Mouse (Mus musculus) testis, postnatal 10 days (tissue): ENCODE results near the gene Hspa1b.
"Not testable (repeated sequence)": the region's sequence is repeated elsewhere in the genome, so short reads cannot be mapped to it uniquely, and the experiment has no call there.

Experiments used
- DNase-seq: peaks from one replicate; pipeline ENCODE4 v3.0.0; 2021; ENCODE audit warnings: low spot score

Hspa1b gene

DNA sequence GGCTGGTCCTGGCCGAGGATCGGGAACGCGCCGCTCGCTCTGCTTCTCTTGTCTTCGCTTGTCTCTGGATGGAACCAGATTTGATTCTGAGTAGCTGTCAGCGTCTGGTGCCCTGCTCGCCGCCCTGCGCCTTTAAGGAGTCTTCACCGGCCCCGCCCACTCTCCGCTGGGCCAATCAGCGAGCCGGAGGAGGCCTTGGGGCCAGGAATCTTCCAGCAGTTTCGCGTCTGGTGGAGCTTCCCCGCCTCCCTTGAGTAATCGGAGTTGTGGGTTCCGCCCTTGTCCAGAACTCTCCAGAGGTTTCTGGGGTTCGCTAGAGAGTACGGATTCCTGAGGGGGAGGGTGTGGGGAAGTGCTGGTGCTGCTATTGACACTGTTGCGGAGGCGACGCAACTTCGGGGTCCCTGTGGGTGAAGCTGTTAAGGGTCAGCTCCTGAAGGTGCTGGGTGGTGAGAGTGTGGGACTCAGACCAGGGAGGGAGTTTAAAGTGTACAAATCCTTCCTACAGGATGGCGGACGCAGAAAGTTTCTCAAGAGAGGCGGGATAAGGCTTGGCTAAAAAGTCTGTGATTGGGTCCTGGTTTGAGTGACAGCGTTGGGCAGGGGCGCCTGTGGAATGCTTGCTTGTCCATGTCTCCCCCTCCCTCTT is at the start of gene Hspa1b:
TSS of gene Hspa1b (minus strand) at position 109 of the 649 bp plus-strand sequence.
- peak; percentile 80 for DNase-seq

DNA sequence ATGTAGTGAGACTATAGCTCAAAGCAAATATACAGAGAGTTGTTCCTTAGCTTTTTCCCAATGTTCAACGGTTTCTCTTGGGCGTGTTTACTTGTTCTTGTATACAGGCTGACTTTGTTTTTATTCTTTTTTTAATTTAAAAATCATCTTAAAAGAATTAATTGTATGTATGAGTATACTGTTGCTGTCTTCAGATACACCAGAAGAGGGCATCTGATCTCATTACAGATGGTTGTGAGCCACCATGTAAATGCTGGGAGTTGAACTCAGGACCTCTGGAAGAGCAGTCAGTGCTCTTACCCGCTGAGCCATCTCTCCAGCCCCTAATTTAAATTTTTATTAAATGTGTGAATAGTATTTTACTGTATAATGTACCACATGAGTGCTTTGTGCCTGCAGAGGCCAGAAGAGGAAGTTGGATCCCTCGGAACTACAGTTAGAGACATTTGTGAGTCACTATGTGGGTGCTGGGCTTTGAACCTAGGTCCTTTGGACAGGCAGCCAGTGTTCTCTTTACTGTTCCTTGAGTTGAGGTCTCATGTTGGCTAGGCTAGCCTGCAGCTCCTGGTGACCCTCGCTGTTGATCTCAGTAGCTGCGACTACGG is 48.5 kb upstream of the Hspa1b start:
- DNase-seq, result no peak

DNA sequence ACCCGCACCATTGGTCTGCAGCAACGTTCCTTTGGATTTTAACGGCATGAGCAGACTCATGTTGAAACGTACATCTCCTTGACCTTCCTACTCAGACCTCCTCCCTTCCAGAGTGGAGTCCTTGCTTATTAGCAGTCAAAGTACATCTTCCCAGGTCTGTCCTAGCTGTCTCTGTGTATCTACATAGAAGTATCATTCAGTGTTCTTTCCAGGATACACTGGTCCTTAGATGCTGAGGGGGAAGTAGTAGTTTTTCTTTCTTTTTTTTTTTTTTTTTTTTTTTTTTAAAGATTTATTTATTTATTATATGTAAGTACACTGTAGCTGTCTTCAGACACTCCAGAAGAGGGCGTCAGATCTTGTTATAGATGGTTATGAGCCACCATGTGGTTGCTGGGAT is 46.9 kb upstream of the Hspa1b start:
- DNase-seq, result not testable (repeated sequence)

DNA sequence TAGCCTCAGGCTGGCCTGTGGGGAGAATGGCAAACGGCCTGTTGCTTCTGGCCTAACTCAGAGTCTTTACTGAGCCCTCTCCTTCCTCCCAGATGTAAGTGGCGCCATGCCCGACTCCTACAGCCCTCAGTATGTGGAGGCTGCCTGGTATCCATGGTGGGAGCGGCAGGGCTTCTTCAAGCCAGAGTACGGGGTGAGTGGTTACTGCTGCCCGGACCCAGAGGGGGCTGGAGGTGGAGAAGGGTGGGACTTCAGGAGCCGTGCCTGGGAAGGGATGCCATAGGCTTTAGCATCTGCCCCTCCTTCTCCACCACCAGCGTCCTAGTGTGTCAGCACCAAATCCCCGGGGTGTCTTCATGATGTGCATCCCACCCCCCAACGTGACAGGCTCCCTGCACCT is 46.1 kb upstream of the Hspa1b start:
- no peak for DNase-seq

DNA sequence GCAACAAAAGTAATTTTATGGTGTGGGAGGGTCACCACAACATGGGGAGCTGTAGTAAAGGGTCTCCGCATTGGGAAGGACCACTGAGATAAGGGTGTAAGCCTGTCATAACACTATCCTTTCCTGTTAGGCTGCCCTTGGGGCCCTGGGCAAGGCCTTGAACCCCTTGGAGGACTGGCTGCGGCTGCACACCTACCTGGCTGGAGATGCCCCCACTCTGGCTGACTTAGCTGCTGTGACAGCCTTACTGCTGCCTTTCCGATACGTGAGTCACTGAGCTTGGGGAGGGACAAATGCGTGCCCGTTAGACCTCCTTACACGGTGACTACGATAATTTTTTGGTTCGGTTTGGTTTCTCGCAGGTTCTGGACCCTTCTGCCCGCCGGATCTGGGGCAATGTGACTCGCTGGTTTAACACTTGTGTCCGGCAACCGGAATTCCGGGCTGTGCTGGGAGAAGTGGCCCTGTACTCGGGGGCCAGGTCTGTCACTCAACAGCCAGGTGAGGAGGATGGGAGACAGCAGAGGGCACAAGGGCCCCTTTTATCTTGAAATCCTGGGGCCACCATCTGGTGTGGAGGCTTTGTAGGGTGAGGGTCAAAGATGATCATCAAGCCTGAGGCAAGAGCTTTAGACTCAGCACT is 45.2 kb upstream of the Hspa1b start:
- no peak for DNase-seq

DNA sequence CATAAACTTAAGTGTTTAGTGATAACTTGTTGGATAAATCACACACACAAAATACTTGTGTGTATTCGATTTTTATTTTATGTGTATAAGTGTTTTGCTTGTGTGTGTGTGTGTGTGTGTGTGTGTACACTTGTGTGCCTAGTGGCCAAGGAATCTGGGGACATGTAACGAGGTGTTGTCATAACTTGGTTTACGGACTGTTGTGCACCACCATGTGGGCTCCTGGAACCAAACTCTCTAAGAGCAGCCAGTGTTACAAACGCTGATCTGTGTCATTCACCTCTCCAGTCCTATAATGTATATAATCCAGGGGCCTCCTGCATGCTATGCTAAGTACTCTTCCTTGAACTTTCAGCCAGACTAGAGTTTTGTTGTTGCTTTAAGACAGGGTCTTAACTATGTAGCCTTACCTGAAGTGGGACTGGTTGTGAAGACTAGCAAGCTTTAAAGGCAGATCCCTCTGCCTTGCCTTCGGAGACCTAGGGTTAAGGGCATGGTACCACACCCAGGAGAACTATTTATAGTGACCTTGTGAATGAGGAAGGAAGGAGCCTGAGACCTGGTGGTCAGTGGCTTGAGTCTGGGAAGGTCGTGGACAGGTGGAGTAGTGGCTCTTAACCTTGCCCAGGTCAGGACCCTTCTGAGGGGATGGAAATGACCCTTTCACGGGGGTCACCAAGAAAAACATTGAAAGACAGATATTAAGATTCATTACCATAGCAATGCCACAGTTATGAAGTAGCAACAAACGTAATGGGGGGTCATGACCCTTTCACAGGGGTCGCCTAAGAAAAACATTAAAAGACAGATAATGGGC is 44.2 kb upstream of the Hspa1b start:
- no peak for DNase-seq

DNA sequence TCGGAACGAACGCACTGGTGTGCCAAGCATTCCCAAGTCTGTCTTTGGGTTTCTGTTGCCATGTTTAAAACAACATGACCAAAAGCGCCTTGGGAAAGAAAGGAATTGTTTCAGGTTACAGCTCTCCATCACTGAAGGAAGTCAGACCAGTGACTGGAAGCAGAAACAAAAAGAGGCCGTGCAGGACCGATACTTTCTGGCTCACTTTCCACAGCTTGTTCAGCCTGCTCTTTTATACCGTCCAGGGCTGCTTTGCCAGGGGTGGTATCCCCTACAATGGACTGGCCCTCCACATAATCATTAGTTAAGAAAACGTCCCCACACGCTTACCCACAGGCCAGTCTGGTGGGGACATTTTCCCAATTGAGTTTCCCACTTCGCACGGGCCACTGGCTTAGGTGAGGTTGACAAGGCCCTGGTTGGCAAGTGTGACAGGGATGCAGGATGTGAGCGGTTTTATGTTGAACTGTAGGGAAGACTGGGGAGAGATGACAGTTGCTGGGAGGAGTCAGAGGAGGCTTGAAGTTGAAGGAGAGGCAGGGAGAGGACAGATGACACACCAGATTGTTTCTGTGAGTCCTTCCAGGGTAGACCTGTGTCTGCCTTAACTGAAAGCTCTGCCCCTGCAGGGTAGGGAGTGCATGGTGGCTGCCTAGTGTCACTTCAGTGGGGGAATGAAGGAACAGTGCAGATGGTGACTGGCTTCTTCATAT is 43.3 kb upstream of the Hspa1b start:
- DNase-seq, result no peak

DNA sequence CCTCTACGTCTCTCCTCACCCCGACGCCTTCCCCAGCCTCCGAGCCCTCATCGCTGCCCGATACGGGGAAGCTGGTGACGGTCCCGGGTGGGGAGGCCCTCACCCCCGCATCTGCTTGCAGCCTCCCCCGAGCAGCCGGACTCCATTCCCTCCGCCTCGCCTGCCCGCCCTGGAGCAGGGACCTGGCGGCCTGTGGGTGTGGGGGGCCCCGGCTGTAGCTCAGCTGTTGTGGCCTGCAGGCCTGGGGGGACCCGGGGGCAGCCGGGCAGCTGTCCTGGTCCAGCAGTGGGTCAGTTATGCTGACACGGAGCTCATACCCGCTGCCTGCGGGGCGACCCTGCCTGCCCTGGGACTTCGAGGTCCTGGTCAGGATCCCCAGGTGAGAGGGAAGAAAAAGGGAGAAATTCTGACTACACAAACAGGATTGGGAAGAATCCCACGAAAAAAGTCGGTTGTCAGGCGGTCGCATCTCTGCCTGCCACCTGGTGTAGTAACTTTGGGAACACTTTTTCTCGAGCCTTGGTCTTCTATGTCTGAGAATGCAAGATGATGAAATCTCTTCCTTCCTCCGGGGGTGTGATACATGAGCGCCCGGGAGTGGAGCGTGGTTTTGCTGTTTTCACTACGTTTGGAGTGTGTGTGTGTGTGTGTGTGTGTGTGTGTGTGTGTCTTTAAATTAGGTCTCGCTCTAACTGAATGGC is 42.6 kb upstream of the Hspa1b start:
- DNase-seq, result peak; percentile 52

DNA sequence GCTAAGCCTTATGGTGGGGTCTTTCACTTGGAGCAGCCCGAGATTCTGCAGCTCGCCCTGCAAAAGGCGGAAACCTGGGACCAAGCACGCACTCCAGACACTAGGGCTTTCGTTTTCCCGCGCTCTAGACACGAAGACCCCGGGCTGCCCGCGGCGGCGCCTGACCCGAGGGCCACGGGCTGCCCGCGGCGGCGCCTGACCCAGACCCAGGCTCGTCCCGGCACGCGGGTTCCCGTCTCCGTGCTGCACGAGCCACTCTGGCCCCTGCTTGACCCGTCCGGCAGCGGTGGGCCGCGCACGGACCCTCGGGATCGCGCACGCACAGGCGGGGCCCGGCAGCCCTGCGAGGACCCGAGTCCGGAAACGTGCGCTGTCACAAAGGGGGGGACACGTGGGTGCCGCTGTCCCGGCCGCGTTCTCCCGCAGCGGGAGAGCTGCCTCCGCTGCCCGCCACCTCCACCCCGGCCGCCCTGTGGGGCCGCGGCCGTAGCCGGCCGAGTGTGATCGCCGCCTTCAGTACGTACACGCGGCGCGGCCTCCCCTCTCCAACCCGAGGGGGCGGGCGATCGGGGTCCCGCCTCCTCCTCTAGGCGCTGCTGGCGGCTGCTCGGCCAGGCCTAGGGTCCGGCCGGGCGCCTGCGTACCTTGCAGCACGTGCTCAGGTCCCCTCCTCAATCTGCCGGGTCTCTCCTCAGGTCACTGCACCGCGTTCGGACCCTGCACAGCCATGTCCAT is 41.8 kb upstream of the Hspa1b start, which contains the start of gene Vars:
TSS of gene Vars (plus strand) at position 271 of the 735 bp plus-strand sequence.
- peak; percentile 91 for DNase-seq

DNA sequence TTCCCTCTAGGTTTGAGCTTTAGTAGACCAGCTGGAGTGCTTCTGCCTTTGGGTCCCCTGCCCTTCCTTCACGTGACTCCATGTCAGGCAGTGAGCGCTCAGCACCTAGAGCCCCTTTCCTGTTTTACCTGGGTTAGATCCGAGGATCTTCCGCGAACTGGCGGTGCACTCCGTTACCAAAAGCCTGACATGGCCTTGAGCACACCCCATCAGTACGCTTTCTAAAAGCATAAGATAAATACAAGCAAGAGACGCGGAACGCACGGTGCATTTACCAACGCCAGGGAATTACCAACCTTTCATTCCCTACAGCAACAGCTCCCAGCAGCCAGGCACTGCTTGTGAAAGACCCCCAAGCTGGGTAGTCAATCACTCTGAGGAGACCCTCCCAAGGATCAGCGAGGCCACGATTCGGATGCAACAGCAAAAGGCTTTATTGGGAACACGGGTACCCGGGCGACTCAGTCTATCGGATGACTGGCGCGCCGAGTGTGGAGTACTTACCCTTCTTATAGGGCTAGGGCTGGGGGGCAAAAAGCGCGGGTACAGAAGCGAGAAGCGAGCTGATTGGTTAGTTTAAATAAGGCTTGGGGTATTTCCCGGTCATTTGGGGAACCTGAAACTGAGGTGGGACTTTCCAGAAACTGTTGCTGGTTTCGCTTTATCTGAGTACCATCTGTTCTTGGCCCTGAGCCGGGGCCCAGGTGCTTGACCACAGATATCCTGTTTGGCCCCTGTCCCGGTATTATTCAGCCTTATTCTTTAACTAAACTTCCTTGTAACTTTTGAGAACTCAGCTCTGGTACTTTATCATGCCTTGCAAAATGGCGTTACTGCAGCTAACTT is 41.1 kb upstream of the Hspa1b start:
- DNase-seq, result not testable (repeated sequence)

DNA sequence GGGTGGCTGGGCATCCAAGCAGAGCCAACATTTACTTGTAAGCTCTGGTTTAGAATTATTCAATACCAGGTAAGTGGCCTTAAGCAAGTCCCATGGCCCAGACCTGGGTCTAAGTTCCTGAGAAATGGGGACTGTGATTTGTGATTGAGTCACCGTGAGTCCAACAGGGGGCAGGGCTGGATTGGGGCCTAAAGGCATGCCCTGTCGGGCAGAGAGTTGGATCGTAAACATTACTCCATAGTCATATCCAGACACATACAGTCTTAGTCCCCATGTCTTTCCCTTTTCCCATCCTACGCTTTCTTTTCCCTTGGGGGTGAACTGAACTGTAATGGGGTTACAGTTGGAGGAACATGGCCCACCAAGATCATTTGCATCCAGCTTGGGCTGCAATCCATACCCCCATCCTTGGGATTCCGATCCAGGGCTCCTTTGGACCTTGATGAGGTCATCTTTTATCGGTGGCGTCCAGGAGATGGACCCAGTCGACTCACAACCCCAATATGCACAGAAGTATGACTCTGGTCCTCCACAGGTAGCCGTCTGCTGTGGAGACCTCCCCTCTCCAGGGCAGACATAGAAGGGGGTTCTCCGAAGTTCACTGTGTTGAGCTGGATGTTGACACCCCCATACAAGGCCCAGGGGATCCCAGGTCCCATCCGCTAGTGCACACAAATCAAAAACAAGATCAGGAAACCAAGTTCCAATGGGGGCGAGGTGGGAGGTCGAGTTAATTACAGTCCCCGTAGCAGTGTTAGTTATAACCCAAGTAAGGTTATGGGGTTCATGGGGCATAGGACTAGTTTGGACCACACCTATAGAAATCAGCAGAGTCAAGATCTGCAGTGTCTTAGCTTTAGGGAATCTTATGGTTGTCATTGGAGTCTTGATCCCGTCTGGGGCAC is 39.7 kb upstream of the Hspa1b start:
- DNase-seq, result no peak

DNA sequence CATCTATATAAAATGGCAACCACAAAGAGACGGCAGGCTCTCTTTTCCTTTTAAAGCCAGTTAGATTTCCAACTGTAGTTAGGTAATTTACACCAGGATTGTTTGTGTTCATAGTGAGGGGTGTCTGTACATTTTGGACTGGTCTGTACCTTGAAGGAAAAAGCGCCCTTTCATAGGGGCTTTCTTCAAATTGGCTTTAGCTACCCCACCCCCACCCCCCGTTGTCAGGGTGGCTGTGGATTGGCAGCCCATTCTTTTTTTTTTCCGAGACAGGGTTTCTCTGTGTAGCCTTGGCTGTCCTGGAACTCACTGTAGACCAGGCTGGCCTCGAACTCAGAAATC is 38.1 kb upstream of the Hspa1b start:
- DNase-seq, result no peak

DNA sequence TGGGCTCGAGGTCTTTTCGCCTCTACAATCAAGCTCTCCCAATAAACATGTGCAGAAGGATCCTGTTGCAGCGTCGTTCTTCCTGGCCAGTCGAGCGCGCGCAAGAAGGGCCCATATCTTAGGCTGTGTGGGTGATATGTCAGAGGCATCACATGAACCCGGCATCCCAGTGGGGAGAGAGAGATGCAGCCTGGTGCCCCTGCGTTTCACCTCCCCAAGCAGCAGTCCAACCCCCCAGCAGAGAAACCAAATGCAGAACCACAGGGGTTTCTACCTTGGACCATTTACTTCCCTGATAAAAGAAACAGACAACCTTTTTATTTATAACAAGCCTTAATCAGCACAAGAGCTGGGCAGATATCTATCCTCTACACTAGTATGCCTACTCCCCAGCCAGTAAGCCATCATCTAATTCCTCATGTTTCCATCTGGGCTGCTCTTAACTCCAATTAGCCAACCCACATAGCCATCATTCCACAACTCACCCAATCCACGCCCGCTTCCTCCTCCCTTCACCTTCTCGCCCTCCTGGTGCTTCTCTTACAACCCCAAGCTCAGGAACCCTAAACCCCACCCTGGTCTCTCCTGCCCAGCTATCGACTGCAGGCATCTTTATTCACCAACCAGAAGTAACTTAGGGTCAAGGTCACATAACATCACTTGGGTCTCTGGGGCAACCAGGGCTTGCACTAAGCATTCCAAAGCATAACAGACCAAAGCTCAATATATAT is 37.5 kb upstream of the Hspa1b start:
- no peak for DNase-seq

DNA sequence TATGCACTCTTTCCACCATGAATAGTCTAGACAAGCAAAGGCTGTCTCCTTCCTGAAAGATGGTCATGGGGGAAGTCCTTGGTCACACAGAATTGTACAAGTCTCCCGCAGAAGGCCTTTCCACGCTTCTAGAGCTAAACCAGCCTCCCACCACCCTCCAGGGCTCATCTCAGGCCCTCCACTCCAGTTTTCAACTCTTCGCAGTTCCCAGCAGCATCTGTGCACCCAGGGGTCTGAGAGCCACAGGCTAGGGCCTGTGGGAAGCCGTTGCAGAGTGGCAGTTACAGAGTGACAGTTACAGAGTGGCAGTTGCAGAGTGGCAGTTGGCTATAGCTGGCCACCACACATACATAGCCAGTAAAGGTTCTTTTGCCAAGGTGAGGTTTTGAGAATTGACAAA is 36.9 kb upstream of the Hspa1b start:
- DNase-seq, result not testable (repeated sequence)

DNA sequence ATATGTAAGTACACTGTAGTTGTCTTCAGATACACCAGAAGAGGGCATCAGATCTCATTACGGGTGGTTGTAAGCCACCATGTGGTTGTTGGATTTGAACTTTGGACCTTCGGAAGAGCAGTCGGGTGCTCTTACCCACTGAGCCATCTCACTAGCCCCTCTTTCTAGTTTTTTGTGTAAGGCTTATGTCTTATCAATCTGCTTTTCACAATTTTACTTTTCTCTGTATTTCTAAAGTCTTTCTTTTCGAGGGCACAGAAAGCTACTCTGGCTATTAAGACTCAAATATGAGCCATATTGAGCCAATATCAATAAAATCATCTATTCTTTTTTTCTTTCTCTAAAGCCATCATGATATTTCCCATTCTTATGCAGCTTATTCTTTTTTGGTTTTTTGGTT is 36.2 kb upstream of the Hspa1b start:
- DNase-seq, result not testable (repeated sequence)

DNA sequence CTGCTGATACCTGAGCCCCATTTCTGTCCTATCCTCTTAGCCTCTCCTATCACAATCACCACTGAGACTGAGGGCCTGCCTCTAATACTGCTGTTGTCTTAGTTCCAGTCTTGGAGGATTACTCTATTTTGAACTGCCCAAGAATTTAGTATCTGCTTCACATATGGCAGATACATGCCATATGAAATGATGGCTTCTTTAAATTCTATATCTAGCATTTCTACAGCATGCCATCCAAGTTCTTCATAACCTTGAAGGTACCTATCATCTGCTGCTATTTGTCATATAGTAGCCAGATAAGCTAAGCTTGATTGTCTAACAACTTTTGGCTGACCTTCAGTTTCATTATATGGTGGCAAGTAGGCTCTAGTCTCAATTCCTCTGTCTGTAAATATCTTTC is 35.7 kb upstream of the Hspa1b start:
- no peak for DNase-seq

DNA sequence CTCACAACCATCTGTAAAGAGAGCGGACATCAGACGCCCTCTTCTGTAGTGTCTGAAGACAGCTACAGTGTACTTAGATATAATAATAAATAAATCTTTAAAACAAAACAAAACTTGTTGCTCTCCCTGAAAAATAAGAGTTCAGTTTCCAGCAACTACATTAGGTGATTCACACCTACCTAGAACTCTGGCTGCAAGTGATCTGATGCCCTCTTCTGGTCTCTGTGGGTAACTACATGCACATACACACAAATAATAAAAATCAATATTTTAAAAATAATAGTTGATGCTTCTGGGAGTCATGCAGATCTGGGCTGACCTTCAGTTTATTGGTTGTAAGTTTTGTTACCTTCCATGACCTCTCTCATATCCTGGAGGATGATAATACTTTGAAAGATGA is 25.2 kb upstream of the Hspa1b start:
- DNase-seq, result no peak

DNA sequence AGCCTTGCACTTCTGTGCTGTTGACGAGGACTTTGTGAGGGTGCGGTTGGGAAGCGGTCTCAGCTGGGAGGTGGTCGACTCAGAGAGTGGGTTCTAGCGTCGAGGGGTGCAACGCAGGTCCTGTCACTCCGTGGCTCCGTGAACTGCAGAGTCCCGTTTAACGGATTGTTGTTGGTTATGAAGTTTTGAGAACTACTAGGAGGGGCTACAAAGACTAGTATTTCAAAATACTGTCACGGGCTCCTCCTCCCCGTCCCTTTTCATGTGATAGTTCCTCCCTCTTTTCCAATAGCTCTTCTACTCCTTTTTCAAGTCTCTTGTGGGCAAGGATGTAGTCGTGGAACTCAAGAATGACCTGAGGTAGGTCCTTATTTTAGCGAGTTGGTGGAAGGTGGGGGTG is 23.3 kb upstream of the Hspa1b start:
- DNase-seq, result no peak
